Mouse (Mus musculus) retina, adult 2 months (tissue): ENCODE results near the gene Mynn.

ENCODE experiments used
- DNase-seq: peaks from one replicate; pipeline ENCODE4 v3.0.0-alpha.2; 2012; ENCODE audit warnings: low read depth, low spot score

Mynn gene

DNA sequence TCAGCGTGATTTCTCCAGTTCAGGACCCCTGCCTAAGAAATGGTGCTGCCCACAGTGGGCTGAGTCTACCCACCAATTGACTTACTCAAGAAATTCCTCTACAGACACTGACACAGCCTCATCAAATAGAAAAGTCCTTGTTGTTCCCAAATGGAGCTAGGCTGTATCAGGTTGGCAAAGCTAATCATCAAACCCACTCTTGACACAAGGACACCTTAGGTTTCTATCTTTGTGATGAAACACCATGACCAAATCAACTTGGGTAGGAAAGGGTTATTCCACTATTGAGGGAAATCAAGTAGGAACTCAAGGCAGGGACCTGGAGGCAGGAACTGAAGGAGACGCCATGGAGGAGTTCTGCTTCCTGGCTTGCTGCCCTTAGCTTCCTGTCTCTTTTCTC is 42.3 kb downstream of the Mynn start, which contains the start of gene Lrriq4:
Gene Lrriq4 (plus strand): TSS at position 301 of the 400 bp plus-strand sequence.
- DNase-seq: no peak

GRCm38 (mm10) chr3:30646761-30647160 is 44.9 kb downstream of the Mynn start:
- no peak for DNase-seq

- DNase-seq: no peak
These were observed 45.7 kb downstream of the Mynn start, which contains the start of gene Lrrc34 for GRCm38 (mm10) chr3:30647440-30648090. Lrrc34 (minus strand) TSS chr3:30647869.

DNA sequence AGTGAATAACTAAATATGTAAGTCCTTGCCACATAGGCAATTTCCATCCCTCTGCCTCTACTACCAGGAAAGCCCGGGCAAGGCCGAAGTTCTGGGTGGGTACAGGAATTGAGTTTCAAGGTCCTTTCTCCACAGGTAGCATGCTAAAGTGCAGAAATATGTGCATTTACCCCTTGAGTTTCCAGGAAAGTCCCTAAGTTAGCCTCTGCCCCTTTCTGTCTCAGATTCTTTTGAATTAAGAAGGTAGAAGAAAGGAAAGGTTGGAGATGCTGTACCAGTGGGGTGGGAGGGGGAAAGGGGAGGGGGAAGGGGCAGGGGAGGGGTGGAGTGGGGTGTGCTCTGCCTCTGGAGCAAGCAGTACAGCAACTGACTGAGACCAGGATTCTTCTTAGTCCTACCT is 46.6 kb downstream of the Mynn start:
- DNase-seq: no peak

DNA sequence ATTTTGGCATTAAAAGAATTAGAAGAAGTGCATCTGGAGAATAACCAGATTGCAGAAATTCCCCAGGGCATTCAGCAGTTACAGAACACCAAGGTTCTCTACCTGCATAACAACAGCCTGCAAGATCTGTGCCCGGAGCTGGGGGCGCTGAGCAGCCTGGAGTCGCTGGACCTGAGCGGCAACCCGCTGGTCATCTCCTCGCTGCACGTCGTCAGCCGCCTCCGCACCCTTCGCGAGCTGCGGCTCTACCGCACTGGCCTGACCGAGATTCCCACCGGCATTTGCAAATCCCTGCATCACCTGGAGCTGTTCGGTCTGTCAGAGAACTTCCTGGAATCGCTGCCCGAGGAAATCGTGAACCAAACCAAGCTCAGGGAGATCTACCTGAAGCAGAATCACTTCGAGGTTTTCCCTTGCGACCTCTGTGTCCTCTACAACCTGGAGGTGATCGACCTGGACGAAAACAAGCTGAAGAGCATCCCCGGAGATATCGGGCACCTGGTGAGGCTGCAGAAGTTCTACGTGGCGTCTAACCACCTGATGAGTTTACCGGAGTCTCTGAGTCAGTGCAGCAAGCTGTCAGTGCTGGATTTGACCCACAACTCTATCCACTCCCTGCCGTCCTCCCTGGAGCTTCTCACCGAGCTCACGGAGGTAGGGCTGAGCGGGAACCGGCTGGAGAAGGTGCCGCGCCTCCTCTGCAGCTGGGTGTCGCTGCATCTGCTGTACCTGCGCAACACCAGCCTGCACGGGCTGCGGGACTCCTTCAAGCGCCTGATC is 48.4 kb downstream of the Mynn start:
- DNase-seq: no peak

- DNase-seq: no peak
These were observed 54.1 kb downstream of the Mynn start for GRCm38 (mm10) chr3:30655937-30656336.

DNA sequence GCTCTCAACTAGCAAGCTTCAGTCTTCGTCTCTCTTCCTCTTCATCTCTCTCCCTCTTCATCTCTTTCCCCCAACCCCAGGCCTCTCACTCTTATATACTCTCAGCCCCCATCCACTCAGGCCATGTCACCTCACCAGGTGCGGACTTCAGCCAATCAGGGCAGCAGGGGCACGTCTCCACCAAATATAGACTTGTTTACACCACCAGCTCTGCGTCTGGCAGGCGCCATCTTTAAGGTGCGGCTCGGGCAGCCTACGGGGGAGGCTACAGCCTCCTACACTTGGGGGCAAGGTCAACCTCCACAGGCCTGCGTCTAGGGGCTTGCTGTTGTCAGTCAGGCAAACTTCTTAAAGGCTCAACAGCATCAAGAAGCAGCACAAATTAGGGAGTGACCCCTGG is 56.6 kb downstream of the Mynn start:
- no peak for DNase-seq
